Mouse (Mus musculus) Patski (cell line): ENCODE measurements around the gene Cmah. TPM values are rescaled to one million over a fixed set of nuclear protein-coding genes. Genes with fewer than 3 reads are reported as not detected.

Experiments
- ATAC-seq: fragments of 100-300 bp; one replicate; pipeline ENCODE4 v1.8.0; 2021
- CTCF ChIA-PET: fragments of 350-600 bp; sonication (Branson Sonifier 250); formaldehyde crosslinking; loops from one replicate; lab custom pipeline; 2022; ENCODE audit warnings: inconsistent platforms; lab: Charles Lee
- POLR2A ChIA-PET: fragments of 350-600 bp; sonication (Branson Sonifier 250); formaldehyde crosslinking; loops from one replicate; lab custom pipeline; 2022; ENCODE audit warnings: antibody characterized with exemption, inconsistent platforms; lab: Charles Lee
- DNase-seq: peaks from one replicate; pipeline ENCODE4 v3.0.0-alpha.2; 2011; ENCODE audit warnings: low read depth, low spot score
- H3K27me3 ChIP-seq: fragments of 371-371 bp; one replicate; pipeline ENCODE4 v1.5.1; 2021
- CTCF ChIP-seq: fragments of 100-300 bp; IDR thresholded peaks from one replicate; pipeline ENCODE4 v1.5.1; 2021
- in situ Hi-C: fragments of 300-500 bp; cut with MboI; formaldehyde crosslinking; loops from 3 replicates; pipeline ENCODE4 v1.11.1; 2018; ENCODE audit warnings: low pct_unique_long_range_greater_than_20kb, mixed read lengths
- polyA plus RNA-seq: library from polyadenylated mRNA; unstranded; gene quantifications from one replicate; pipeline ENCODE4 v1.2.3, GENCODE M21; 2021

The Cmah gene
- polyA plus RNA-seq, 1 experiment from 2014 or later, result 0.99 TPM

- ChIA-PET CTCF (interaction anchor here (0.8 to 3.5 kb wide), 16 partner anchors 10 to 177 kb away, joined by 3 to 21 read pairs (median 4); no protein-coding TSS in a partner anchor), POLR2A (no interaction called here)
- DNase-seq (no peak), ATAC-seq (no peak)
- in situ Hi-C loops, result no loop called here
- peak; percentile 71 for TF ChIP-seq CTCF
- no peaks in the 10 kb centered on the region for H3K27me3 ChIP-seq
Measured at GRCm38 (mm10) chr13:24518887-24519286, 191.7 kb downstream of the Cmah start.

GRCm38 (mm10) chr13:24519976-24520647 lies 192.9 kb downstream of the Cmah start:
- in situ Hi-C loops, result no loop called here

GRCm38 (mm10) chr13:24520796-24521195 lies 193.6 kb downstream of the Cmah start:
- in situ Hi-C loops, result no loop called here
- no peaks in the 10 kb centered on the region for H3K27me3 ChIP-seq
- DNase-seq (no peak), ATAC-seq (no peak)
- no peak for TF ChIP-seq CTCF
- ChIA-PET CTCF (interaction anchor here (0.7 to 1.9 kb wide), 2 partner anchors 8 to 167 kb away, joined by 5 to 9 read pairs; no protein-coding TSS in a partner anchor), POLR2A (no interaction called here)

More at GRCm38 (mm10) chr13:24519976-24520647, 192.9 kb downstream of the Cmah start:
- DNase-seq (no peak), ATAC-seq (no peak)
- ChIA-PET CTCF (interaction anchor here (0.7 to 3.5 kb wide), 9 partner anchors 9 to 176 kb away, joined by 3 to 21 read pairs (median 5); no protein-coding TSS in a partner anchor), POLR2A (no interaction called here)
- no peaks in the 10 kb centered on the region for H3K27me3 ChIP-seq
- TF ChIP-seq CTCF, result no peak

GRCm38 (mm10) chr13:24521446-24522342 lies 194.5 kb downstream of the Cmah start:
- no peak for DNase-seq
- in situ Hi-C loops, result no loop called here
- POLR2A ChIA-PET, result interaction anchor here (0.7 kb wide), 2 partner anchors 98 to 121 kb away, joined by 4 to 6 read pairs; no protein-coding TSS in a partner anchor
- no peak for ATAC-seq
- CTCF ChIA-PET, result interaction anchor here (1.5 to 1.7 kb wide), 2 partner anchors 135 to 165 kb away, joined by 3 to 6 read pairs; no protein-coding TSS in a partner anchor
- H3K27me3 ChIP-seq, result no peaks in the 10 kb centered on the region
- TF ChIP-seq CTCF, result no peak

GRCm38 (mm10) chr13:24522343-24522837 lies 195.2 kb downstream of the Cmah start:
- ChIA-PET CTCF (interaction anchor here (1.5 to 1.7 kb wide), 3 partner anchors 119 to 165 kb away, joined by 3 to 6 read pairs (median 3); no protein-coding TSS in a partner anchor), POLR2A (interaction anchor here (0.7 kb wide), 2 partner anchors 97 to 120 kb away, joined by 4 to 6 read pairs; no protein-coding TSS in a partner anchor)
- no peaks in the 10 kb centered on the region for H3K27me3 ChIP-seq
- ATAC-seq (no peak), DNase-seq (no peak)
- TF ChIP-seq CTCF, result no peak
- in situ Hi-C loops, result no loop called here

GRCm38 (mm10) chr13:24523587-24524221 lies 196.5 kb downstream of the Cmah start:
- ATAC-seq (no peak), DNase-seq (no peak)
- no peak for TF ChIP-seq CTCF
- in situ Hi-C loops, result no loop called here
- ChIA-PET POLR2A (no interaction called here), CTCF (interaction anchor here (1.6 to 1.7 kb wide), 2 partner anchors 118 to 163 kb away, joined by 3 to 6 read pairs; no protein-coding TSS in a partner anchor)
- H3K27me3 ChIP-seq, result no peaks in the 10 kb centered on the region

GRCm38 (mm10) chr13:24524468-24524867 lies 197.3 kb downstream of the Cmah start:
- no peaks in the 10 kb centered on the region for H3K27me3 ChIP-seq
- DNase-seq (no peak), ATAC-seq (no peak)
- POLR2A ChIA-PET, result no interaction called here
- TF ChIP-seq CTCF, result no peak
- in situ Hi-C loops, result no loop called here
- CTCF ChIA-PET, result interaction anchor here (1.0 kb wide), 1 partner anchor 13 kb away, joined by 3 read pairs; no protein-coding TSS in a partner anchor

GRCm38 (mm10) chr13:24525551-24525950 lies 198.3 kb downstream of the Cmah start:
- ATAC-seq (no peak), DNase-seq (no peak)
- ChIA-PET CTCF (interaction anchor here (1.0 to 1.5 kb wide), 2 partner anchors 12 to 162 kb away, joined by 3 to 4 read pairs; no protein-coding TSS in a partner anchor), POLR2A (no interaction called here)
- no peaks in the 10 kb centered on the region for H3K27me3 ChIP-seq
- no peak for TF ChIP-seq CTCF
- in situ Hi-C loops, result no loop called here

GRCm38 (mm10) chr13:24526916-24527315 lies 199.7 kb downstream of the Cmah start:
- in situ Hi-C loops, result no loop called here
- ATAC-seq (no peak), DNase-seq (no peak)
- no peaks in the 10 kb centered on the region for H3K27me3 ChIP-seq
- CTCF ChIA-PET, result interaction anchor here (1.2 to 1.5 kb wide), 3 partner anchors 20 to 160 kb away, joined by 3 to 4 read pairs (median 3); no protein-coding TSS in a partner anchor
- TF ChIP-seq CTCF, result no peak
- POLR2A ChIA-PET, result no interaction called here

Other genes with a start within 250 kb of the Cmah start
- 22.0 TPM for gene Carmil1, start 46.6 kb upstream of the Cmah start, polyA plus RNA-seq